Mouse (Mus musculus) cerebellum, postnatal 10 days (tissue): Measurements from ENCODE around the gene Gm4881.
A peak's percentile ranks its signal among the peaks of the same experiment; 100 is the strongest.

ENCODE experiments used
- DNase-seq, 2 experiments: peaks; one replicate each; pipeline ENCODE4 v3.0.0; 2021; ENCODE audit warnings: mixed read lengths in 2 of 2

Gene Gm4881

DNA sequence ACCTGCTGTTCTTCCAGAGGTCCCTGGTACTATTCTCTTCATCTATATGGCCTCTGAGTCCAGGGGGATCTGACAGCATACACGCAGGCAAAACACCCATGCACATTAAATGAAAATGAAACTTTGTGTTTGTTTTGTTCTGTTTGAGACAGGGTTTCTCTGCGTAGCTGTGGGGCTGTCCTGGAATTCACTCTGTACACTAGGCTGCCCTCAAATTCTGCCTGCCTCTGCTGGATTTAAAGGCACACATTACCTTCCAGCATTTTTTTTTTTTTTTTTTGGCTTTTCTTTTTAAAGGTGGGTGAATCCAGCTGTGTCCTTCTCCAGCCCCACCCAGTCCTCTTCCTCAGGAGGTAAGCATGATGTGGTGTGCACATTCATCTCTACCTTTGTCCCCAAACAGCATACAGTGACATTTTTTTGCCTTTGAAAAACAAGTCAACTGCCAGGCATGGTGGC, 52.1 kb downstream of the Gm4881 start:
- no peak for DNase-seq

DNA sequence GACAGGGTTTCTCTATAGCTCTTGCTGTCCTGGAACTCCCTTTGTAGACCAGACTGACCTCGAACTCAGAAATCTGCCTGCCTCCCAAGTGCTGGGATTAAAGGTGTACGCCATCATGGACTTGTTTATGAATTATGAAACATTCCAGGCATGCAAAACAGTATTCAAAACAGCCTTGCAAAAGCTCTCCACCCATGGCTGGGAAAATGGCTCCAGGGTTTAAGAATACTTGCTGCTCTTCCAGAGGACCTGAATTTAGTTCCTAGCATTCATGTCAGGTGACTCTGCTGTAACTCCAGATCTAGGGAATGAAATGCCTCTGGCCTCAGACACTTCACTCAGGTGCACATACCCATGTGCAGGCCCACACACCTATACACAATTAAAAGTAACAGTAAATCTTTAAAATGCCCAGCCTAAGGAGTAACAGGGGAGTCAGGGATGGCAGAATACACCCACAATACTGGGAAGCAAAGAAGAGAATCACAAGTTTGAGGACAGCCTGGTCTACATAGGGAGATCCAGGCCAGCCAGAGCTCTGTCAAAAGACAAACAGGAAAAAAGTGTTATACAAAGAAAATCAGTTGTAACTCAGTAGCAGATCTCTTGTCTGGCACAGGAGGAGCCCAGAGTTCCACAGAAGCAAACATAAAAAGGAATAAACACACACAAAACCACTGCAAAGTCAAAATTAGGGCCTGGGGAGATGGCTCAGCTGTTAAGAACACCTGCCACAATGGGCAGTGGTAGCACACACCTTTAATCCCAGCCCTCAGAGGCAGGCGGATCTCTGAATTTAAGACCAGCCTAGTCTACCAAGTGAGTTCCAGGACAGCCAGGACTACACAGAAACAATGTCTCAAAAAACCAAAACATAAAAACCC, 52.8 kb downstream of the Gm4881 start:
- no peak for DNase-seq

DNA sequence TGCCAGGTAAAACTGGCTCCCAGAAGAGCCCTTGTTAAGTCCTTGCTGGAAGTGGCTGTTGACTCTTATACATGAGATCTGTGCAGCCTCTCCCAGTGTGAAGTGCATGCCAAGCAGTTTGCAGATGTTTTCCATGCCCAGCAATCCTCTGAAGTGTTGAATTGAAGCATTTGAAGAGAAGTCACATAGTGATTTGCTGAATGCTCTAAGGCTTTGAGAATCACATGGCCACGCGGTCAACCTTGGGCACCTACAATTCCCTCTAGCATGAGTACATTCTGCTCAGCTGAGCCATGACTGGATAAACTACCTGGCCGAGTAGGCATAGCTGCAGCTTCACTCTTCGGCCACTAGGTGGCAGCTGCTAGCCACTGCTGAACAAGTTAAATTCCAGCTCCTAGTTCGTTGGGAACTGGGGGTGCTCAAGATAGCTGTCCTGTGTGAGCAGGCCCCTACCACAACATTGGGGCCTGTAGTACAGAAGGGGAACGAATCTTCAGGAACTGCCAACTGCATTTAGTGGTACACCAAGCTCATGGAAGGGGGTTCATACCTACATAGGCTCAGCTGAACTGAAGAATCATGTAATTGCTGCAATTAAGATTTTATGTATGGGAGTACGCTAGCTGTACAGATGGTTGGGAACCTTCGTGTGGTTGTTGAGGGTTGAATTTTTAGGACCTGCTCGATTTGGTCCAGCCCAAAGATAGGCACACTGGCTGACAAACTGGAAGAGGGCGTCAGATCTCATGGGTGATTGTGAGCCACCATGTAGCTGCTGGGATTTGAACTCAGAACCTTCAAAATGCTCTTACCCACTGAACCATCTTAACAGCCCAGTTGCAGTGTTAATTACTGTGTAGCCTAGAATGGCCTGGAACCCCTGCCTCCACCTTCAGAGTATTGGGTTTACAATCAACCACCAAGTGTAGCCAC, 53.7 kb downstream of the Gm4881 start:
- peak; percentile 82 to 87 for DNase-seq

DNA sequence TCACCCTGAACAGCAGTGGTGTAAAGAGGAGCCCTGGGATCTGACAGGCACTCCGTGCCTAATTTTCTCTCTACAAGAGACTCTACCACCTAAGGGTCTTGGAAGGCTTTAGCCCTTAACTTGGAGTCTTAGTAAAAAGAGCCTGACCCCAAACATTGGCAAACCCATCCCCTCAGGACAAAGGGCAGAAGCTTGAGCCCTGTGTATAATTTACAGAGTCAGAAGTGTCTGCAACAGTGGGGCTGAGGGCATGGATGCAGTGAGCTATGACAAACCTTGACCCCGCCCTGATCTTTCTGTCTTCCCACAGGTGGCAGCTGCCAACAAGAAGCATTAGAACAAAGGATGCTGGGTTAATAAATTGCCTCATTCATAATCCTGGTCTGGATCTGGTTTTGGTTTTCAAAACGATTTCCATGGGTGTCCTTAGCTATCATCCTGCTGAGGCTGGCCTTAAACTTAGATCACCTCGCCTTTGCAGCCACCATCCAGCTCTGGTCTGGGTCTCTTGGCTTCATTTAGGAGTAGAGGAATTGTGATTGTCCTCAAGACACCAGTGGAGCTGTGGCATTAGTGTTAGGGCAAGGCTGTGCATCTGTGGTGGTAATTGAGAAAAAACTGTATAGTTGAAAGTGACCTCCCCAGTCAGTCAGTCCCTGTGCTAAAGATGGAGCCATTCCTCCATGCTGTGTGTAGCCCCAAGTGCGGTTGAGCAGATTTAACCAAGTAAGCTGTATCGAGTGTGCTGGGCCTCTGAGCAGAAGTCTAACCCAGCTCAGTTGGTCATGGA, 54.7 kb downstream of the Gm4881 start:
- DNase-seq: no peak

DNA sequence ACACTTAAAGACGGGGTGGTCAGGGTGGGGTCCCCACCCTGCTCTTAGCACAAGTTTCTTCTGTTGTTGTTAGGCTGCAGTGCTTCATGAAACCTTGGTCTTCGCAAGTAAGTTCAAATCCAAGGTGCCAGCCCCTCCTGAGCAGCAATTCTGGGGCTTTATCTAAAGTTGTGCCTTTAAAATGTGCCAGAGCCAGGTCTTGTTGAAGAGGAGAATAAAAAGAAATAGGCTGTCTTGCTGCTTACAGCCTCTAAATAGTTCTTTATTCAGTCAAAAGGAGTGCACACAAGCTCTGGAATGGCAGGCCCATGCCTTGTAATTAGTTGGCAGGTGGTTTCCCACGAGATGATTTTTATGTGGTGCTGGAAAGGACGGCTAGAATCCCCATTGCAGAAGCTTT, 57.2 kb downstream of the Gm4881 start:
- DNase-seq: no peak

DNA sequence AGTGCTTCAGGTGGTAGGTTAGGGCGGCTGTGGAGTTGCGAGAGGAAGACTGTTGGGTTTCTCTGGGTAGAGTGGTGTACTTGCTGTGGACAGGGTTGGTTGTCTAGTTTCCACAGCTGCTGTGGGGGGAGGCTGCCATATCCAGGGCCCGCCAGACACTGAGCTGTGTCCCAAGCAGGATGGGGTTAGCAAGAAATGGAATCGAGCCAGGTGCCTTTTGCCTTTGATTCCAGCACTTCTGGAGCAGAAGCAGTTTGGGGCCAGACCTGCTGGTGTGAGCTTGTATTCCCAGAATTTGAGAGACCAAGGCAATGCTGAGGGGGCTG, 58.0 kb downstream of the Gm4881 start:
- peak; percentile 45 to 50 for DNase-seq

DNA sequence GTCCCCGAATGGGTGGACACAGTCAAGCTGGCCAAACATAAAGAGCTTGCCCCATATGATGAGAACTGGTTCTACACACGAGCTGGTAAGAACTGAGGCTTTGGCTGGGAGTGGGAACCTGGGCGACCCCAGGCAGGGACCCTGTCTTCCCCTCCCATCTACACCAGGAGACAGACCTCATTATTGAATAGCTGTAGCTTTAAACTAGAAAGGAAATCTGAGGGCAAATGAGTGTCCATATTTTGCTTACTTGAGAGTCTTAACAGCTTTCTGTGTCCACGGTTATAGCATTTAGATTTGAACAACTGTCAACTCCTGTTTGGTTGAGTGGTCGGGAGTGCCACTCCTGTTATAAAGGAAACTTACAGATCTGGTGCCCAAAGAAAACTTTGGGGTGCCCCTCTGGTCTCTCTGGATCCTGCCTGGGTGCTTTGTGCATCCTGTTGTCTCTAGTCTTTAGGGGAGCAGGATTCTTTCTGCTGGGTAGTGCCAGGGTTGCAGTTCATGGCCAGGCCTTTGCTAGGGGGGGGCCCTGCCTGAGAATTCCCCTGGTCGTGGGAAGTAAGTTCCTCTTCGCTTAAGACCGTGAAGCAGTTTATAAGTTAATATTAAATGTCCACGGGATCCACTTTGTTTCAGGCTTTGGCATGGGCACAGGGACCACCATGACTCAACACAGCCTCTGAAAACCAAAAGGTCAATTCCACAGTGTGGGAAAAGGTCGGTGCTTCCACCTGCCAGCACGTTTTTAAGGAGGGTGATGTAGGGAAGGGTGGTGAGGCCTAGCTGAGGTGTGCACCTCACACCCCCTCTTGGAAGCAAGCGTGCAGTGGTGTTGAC, 58.6 kb downstream of the Gm4881 start:
- DNase-seq: no peak

DNA sequence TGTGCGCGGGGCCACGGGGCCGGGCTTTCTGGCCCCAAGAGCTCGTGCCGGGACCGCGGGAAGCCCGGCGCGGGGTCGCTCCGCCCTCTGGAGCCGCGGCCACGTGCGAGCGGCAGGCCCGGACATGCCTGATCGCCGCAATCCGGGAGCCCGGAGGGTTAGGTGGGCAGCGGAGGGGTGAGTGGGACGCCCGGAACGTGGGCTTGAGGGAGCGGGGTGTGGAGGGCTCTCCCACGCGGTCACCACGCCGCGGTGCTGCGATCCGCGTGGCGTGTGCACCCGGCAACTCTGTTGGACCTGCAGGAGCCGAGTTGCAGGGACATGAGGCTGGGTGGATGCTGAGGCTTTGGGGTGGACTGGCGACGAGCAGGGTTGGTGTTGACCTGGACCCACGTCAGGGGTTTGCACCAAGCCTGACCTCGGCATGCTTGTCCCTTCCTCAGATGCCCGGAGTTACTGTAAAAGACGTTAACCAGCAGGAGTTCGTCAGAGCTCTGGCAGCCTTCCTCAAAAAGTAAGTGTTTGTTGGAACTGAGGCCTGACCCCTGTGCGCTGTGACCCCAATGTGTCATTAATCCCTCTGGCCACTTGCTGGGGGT, 59.5 kb downstream of the Gm4881 start:
- DNase-seq: no peak

DNA sequence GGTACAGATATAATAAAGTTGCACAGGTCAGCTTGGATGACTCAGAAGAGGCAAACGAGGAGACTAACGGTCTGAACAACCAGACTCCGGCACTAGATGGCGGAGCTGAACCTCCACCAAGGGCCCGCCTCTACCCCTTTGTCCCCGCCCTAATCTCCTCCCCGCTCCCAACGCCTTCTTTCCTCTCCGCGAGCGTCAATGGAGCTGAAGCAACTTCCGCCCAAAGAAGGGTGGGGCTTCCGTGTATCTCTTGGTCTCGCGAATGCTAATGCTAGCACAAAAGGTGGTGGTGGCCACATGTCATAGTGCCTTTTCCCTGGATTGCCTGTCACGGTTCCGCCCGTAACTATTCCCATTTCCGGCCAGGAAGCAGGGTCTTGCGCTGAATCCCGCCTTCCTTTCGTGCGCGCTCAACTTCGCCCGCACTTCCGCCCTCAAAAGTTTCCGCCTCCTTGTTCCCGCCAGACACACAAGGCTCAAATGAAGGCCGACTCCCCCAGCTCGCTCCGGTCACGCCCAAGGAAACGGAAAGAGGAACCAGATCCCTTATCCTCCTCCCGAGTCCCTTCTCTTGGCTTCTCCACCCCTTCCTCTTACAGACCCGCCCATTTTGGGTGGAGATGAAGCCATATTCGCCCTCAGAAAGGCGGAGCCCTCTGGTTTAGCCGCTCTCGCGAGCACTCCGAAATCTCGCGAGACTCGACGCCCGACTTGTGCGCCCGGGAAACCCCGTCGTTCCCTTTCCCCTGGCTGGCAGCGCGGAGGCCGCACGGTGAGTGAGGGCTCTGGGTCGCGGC, 60.2 kb downstream of the Gm4881 start, which contains the start of gene Rps19:
Gene Rps19, plus strand, starts transcription at position 476 of the 797 bp plus-strand sequence.
- DNase-seq: peak; percentile 99

DNA sequence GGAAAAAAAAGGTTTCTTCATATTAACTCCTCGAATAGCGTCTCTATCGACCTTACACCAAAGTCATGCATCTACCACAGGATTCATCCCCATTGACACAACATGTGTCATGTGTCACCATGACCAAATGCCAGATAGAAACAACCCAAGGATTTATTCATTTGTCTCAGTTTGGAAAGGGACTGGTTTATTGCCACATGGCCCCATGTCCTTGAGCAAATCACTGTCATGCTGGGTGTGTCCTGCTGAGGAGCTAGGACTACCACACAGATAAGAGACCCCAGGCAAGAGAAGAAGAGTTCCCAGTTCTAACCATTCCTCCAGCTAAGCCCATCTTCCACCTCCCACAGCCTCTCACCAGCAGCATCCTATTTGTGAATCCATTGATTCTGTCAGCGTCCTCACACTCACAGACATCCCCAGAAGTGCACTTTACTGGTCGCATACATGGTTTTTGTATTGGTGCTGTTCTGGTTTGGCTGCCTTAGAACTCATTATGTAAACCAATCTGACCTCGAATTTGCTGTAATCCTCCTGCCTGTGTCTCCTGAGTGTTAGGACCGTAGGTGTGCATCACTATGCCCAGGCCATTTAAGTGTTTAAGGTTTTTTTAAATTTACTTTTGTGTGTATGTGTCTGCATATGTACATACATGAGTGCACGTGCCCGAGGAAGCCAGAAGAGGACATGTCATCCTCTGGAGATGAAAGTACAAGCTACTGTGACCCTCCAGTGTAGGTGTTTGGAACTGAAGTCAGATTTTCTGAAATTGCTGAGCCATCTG, 61.7 kb downstream of the Gm4881 start:
- no peak for DNase-seq

DNA sequence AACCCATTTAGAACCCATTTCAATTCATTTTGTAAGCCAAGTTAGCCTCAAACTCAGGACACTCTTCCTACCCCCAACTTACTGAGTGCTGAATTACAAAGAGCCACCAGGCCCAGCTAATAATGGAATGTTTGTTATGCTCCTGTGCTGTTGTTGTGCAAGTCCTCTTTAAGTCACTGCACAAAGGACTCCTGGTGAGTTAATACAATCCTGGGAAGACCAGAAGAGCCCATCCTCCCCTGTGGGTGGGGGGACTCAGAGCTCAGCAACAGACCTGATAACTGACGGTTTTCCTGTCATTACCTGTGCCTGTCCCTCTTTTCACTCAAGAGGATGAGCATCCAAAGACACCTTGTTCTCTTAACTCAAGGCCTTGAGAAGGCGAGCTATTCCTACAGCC, 64.7 kb downstream of the Gm4881 start:
- DNase-seq: no peak

DNA sequence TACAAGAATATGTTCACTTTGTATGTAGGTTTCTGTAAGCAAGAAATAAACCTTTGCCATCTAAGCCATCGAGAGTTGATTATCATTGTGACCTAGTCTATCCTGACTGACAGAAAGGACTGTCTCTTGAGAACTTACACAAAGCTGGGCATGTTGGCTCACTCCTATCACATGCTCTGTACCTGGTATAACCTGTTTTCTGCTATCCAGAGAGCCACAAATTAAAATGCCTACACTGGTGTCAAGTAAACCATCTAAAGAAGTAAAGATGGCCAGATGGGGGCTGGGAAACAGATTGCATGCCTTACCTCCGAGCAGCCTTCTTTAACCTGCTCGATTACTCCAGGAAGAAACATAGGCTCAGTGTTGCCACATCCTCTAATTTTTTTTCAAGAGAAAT, 66.7 kb downstream of the Gm4881 start:
- no peak for DNase-seq
